Mouse (Mus musculus) lung, postnatal 4 days (tissue): Measurements from ENCODE around the gene Mettl17.

ENCODE experiments used
- DNase-seq, 2 experiments: peaks; one replicate each; pipeline ENCODE4 v3.0.0; 2021

The Mettl17 gene

DNA sequence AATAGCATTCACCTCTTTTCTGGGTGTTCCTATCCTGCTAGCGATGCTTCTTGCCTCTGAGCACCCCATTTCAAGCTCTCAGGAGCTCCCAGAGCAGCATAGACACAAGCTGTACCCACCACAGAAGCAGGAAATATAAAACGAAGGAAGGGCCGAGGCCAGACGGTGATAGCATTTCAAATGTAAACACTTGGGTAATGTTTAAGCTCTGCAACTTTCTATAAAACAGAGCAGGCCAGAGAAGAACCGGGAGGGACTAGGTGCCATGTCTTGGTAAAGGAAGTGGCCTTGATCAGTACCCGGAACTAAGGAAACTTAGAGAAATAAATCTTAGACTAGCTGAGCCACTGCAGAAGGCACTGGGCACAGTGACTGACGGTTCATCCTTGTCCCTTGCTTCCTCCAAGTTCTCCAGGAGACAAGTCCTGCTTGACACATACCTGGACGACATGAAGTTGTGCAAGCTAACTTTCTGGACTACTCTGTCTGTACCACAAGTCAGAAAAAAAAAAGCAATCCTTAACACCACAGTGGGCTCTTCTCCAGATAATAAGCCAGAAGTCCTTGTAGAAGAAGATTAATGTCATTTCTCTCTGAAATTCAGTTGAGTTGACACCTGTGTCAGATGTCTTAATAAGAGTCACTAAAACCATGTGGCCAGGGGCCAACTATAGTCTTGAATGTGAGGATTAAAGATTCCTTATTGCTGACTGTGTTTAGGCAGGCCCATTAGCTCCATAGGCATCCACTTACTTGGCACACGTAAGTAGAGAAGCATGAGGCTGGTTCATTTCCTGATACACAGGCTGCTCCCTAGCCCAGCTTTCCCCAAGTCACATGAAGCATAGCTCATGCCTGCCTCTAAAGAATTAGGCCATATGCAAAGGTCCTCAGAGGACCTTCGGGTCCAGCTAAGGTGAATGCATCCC is 47.7 kb downstream of the Mettl17 start:
- no peak for DNase-seq

DNA sequence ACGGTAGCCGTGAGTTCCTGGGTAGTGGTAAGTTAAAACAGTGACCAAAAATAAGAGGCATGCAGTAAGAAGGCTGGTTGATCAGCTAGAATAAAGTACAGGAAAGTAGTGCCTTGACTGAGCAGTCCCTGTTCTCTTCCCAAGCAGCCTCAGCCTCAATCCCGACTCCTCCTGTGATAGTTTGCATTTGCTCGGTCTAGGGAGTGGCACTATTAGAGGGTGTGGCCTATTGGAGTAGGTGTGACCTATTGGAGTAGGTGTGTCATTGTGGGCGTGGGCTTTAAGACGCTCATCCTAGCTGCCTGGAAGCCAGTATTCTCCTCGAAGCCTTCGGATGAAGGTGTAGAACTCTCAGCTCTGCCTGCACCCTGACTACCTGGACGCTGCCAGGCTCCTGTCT is 54.4 kb downstream of the Mettl17 start:
- DNase-seq, result no peak

DNA sequence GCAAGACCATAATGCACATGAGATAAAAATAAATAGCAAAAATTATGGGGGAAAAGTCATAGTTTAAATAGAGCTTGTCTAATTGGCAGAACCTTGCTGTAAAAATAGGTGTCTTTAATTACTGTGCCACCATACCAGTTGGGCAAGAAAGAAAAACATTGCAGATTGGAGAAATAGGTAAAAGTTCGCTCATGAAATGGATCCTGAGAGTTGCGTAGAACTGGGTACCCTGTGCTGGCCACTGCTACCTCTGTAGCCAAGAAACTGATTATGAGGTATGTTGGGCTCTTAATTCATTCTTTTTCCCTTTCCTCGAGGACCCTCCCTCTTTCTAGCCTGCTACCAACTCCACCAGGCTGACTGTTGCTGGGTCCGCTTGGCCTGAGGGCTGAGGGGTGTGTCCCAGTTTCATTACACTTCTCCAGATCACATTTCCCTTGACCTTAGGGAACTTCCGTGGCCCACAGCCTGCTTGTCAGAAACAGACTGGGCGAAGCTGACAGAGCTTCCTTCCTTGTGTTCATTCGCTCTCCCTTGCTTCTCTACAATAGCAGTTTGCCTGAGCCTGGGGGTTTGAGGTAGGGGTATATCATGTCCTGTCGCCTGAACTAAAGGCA is 56.4 kb downstream of the Mettl17 start:
- DNase-seq, result peak; percentile 40 to 42

DNA sequence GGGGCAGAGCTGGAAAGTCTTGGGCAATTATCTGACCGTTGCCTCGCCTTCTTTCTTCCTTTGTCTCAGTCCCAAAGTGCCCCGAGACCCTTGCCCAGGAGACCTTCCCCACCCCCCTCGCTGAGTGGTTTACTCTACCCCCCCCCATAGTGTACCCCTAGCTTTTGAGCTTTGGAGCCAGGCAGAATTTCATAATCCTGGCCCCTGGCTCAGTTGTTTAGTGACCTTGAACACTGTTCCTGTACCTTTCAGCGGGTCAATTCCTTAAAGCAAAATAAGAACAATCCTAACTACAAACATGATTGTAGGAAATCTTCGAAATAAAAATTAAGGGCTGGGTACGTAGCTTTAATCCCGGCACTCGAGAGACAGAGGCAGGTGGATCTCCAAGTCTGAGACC is 56.9 kb downstream of the Mettl17 start:
- DNase-seq, result no peak

DNA sequence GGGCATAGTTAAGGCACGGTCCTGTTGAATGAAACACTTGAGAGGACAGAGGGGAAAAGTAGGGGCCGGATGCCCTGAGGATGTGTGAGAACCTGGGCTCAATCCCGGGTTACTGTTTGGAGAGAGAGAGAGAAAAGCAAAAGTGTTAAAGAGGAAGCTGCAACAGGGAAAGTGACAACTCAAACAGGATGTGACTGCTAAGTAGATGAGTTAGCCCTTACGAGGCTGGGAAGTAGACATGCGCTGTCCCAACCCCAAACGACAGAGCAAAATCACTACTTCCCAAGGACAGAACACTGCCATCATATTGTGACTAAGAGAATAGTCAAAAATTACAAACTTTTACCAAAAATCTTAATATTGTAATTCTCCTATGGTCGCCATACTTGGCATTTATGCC is 57.6 kb downstream of the Mettl17 start:
- DNase-seq, result no peak
